ENCODE assay signal across 8 mouse cellular contexts in genomic region chr2:157565898-157566259, GRCm38 (mm10). TPM values are rescaled to one million over a fixed set of nuclear protein-coding genes. Genes with fewer than 3 reads are reported as not detected.
DNase-seq lines count a peak whose midpoint lies in the region; ATAC-seq and TF ChIP-seq lines count a peak whose summit lies in the region.

No protein-coding gene starts in this region.

- no peak for TF ChIP-seq EP300 in heart, postnatal 0 days (IDR thresholded peaks at IDR 0.05; ENCODE audit: low read depth)

- peak overlapping the region; percentile 91 for H3K27ac ChIP-seq in heart, postnatal 0 days (ENCODE audit: low read depth)
- peak overlapping the region; percentile 64 for H3K27ac ChIP-seq in hindbrain, embryonic 11.5 days (ENCODE audit: low read depth, low read length)
- H3K27ac ChIP-seq in midbrain, embryonic 11.5 days (ENCODE audit: low read depth, low read length), result peak overlapping the region; percentile 78

- CTCF ChIA-PET in Patski (lab: Charles Lee), result interaction anchor here (0.7 to 4.0 kb wide), 4 partner anchors 10 to 227 kb away, joined by 3 to 18 read pairs (median 6); no protein-coding TSS in a partner anchor

- peak overlapping the region; percentile 96 for H3K9ac ChIP-seq in heart, postnatal 0 days (replicated peaks; ENCODE audit: low read depth, low read length)
- H3K9ac ChIP-seq in hindbrain, embryonic 11.5 days (ENCODE audit: low read depth, low read length), result peak overlapping the region; percentile 97
- peak overlapping the region; percentile 91 for H3K9ac ChIP-seq in midbrain, embryonic 11.5 days (ENCODE audit: low read length)

- under 1% methylated on average over 31 of the region's 35 CpGs for WGBS in heart, postnatal 0 days
- 0% methylated on average over 35 of the region's 35 CpGs for WGBS in hindbrain, embryonic 11.5 days
- under 1% methylated on average over 32 of the region's 35 CpGs for WGBS in midbrain, embryonic 11.5 days

- POLR2A ChIA-PET in Patski (lab: Charles Lee), result interaction anchor here (0.6 to 1.2 kb wide), 2 partner anchors 14 to 85 kb away, joined by 4 read pairs; no protein-coding TSS in a partner anchor

- peak overlapping the region; percentile 92 for H3K4me3 ChIP-seq in heart, postnatal 0 days (ENCODE audit: low read depth, low read length)
- H3K4me3 ChIP-seq in hindbrain, embryonic 11.5 days (ENCODE audit: low read depth, low read length), result peak overlapping the region; percentile 97
- peak overlapping the region; percentile 98 for H3K4me3 ChIP-seq in midbrain, embryonic 11.5 days (ENCODE audit: low read depth, low read length)

- H3K4me1 ChIP-seq in heart, postnatal 0 days (ENCODE audit: control insufficient read depth, insufficient read depth), result peaks cover 20% of the 10 kb centered on the region
- peaks cover 6% of the 10 kb centered on the region; the same call in 1 of the 2 replicates for H3K4me1 ChIP-seq in hindbrain, embryonic 11.5 days (replicated peaks; ENCODE audit: control insufficient read depth, insufficient read depth, low read length)
- peaks cover 18% of the 10 kb centered on the region for H3K4me1 ChIP-seq in midbrain, embryonic 11.5 days (ENCODE audit: control insufficient read depth, insufficient read depth, low read length)

- in situ Hi-C loops in Patski (cut with MboI; ENCODE audit: low pct_unique_long_range_greater_than_20kb), result no loop called here

- H3K9me3 ChIP-seq in heart, postnatal 0 days (replicated peaks; ENCODE audit: control insufficient read depth, low read length), result no peaks in the 10 kb centered on the region
- H3K9me3 ChIP-seq in hindbrain, embryonic 11.5 days (ENCODE audit: control insufficient read depth, low read length), result no peaks in the 10 kb centered on the region
- peaks cover 10% of the 10 kb centered on the region for H3K9me3 ChIP-seq in midbrain, embryonic 11.5 days (ENCODE audit: control insufficient read depth, low read length)

- no peaks in the 10 kb centered on the region for H3K27me3 ChIP-seq in heart, postnatal 0 days (ENCODE audit: control insufficient read depth, insufficient read depth, low read length)
- no peaks in the 10 kb centered on the region for H3K27me3 ChIP-seq in Patski
- H3K27me3 ChIP-seq in hindbrain, embryonic 11.5 days (ENCODE audit: control insufficient read depth, insufficient read depth, low read length), result no peaks in the 10 kb centered on the region
- no peaks in the 10 kb centered on the region for H3K27me3 ChIP-seq in midbrain, embryonic 11.5 days (ENCODE audit: control insufficient read depth, insufficient read depth, low read length)

- H3K36me3 ChIP-seq in heart, postnatal 0 days (replicated peaks; ENCODE audit: control insufficient read depth, insufficient read depth, low read length), result peaks cover 4% of the 10 kb centered on the region; the same call in 1 of the 2 replicates
- H3K36me3 ChIP-seq in hindbrain, embryonic 11.5 days (ENCODE audit: control insufficient read depth, insufficient read depth, low read length), result peaks cover 10% of the 10 kb centered on the region
- H3K36me3 ChIP-seq in midbrain, embryonic 11.5 days (ENCODE audit: control insufficient read depth, insufficient read depth, low read length), result peaks cover 12% of the 10 kb centered on the region

- peak overlapping the region; percentile 66 for H3K4me2 ChIP-seq in heart, postnatal 0 days (ENCODE audit: low read depth, low read length)
- peak overlapping the region; percentile 77 for H3K4me2 ChIP-seq in hindbrain, embryonic 11.5 days (replicated peaks; ENCODE audit: low read depth, low read length)
- H3K4me2 ChIP-seq in midbrain, embryonic 11.5 days, result peak overlapping the region; percentile 75

- TF ChIP-seq CTCF in heart, postnatal 0 days (IDR thresholded peaks at IDR 0.05; ENCODE audit: low read depth), result no peak
- no peak for TF ChIP-seq CTCF in Patski (IDR thresholded peaks at IDR 0.05)

- ATAC-seq in heart, postnatal 0 days (ENCODE audit: insufficient read depth, low read depth), result peak; percentile 36
- ATAC-seq in Patski, result peak; percentile 15
- ATAC-seq in hindbrain, embryonic 11.5 days (ENCODE audit: low FRiP score), result peak; percentile 16
- peak; percentile 18 for ATAC-seq in midbrain, embryonic 11.5 days (ENCODE audit: low FRiP score)

- DNase-seq in heart, postnatal 0 days (ENCODE audit: low spot score), result no peak
- no peak for DNase-seq in heart, adult 8-10 months (ENCODE audit: low spot score)
- DNase-seq in Patski (ENCODE audit: low read depth, low spot score), result no peak
- DNase-seq in hindbrain, embryonic 11.5 days (ENCODE audit: low spot score), result no peak
- no peak for DNase-seq in midbrain, embryonic 11.5 days (ENCODE audit: low spot score, missing footprints)
- no peak for DNase-seq in thymus, postnatal 10 days (ENCODE audit: low spot score in 2 of 2)
- DNase-seq in cerebellum, adult 18-20 months, result no peak
- no peak for DNase-seq in urinary bladder, adult 2 months (ENCODE audit: low spot score)

RNA-seq across cellular contexts. Expression of gene Blcap, which starts 5.2 kb away (rescaled TPM):
- total RNA-seq in heart, postnatal 0 days (2014; rRNA removed; ENCODE audit: low replicate concordance), result 33.1 and 35.5 TPM in 2 replicates
- polyA plus RNA-seq in heart, postnatal 0 days (2015; fragmentation: Nextera tagmentation; extraction: Ambion mirVana), result 48.9 and 49.5 TPM in 2 replicates
- total RNA-seq in heart, adult 8-10 months (2022), result 10 to 100 TPM; 48.1 to 54.0 (median 50.2) TPM
- polyA plus RNA-seq in Patski (2021), result 47.3 TPM
- 117 and 118 TPM in 2 replicates for polyA plus RNA-seq in hindbrain, embryonic 11.5 days (2014; fragmentation: Nextera tagmentation; extraction: Ambion mirVana)
- 110 and 117 TPM in 2 replicates for polyA plus RNA-seq in midbrain, embryonic 11.5 days (2014; fragmentation: Nextera tagmentation; extraction: Ambion mirVana)
- polyA plus RNA-seq in urinary bladder, adult 2 months (2012; rRNA removed), result 58.7 and 61.9 TPM in 2 replicates

RNA-seq across cellular contexts. Expression of gene Nnat, which starts 6.0 kb away (rescaled TPM):
- total RNA-seq in heart, postnatal 0 days (2014; rRNA removed; ENCODE audit: low replicate concordance), result 23.8 and 27.9 TPM in 2 replicates
- 13.1 and 13.8 TPM in 2 replicates for polyA plus RNA-seq in heart, postnatal 0 days (2015; fragmentation: Nextera tagmentation; extraction: Ambion mirVana)
- total RNA-seq in heart, adult 8-10 months (2022), result 1 to 10 TPM in 3 of 4 experiments, under 1 TPM in 1; 0.37 to 4.2 (median 1.5) TPM
- polyA plus RNA-seq in Patski (2021), result 2.2 TPM
- polyA plus RNA-seq in hindbrain, embryonic 11.5 days (2014; fragmentation: Nextera tagmentation; extraction: Ambion mirVana), result 1,515 and 1,745 TPM in 2 replicates
- polyA plus RNA-seq in midbrain, embryonic 11.5 days (2014; fragmentation: Nextera tagmentation; extraction: Ambion mirVana), result 1,391 and 1,438 TPM in 2 replicates
- polyA plus RNA-seq in urinary bladder, adult 2 months (2012; rRNA removed), result 7.4 and 28.8 TPM in 2 replicates

Comparison
In these comparisons a context has a peak if more than half of its experiments do, and no peak if none do; other contexts are left out.
1. RNA of gene Nnat, which starts 6.0 kb away (polyA plus RNA-seq): 1,515 to 1,745 TPM in hindbrain, embryonic 11.5 days and 1,391 to 1,438 TPM in midbrain, embryonic 11.5 days; 7.4 to 28.8 TPM in urinary bladder, adult 2 months, 13.1 to 13.8 TPM in heart, postnatal 0 days and 2.2 TPM in Patski (single experiment); every median in the first group is over 10 times any median in the second.
2. Peak in every context shown above with its lines, with median percentiles within 50 percentile points of each other: ATAC-seq, H3K27ac ChIP-seq, H3K4me2 ChIP-seq, H3K4me3 ChIP-seq and H3K9ac ChIP-seq.